Mouse (Mus musculus): ENCODE data around the gene Trak1. TPM values are rescaled to one million over a fixed set of nuclear protein-coding genes. Genes with fewer than 3 reads are reported as not detected.
A peak's percentile ranks its signal among the peaks of the same experiment; 100 is the strongest.

The Trak1 gene
- polyA plus RNA-seq, 1 experiment from 2014 or later: 32.9 TPM

DNA sequence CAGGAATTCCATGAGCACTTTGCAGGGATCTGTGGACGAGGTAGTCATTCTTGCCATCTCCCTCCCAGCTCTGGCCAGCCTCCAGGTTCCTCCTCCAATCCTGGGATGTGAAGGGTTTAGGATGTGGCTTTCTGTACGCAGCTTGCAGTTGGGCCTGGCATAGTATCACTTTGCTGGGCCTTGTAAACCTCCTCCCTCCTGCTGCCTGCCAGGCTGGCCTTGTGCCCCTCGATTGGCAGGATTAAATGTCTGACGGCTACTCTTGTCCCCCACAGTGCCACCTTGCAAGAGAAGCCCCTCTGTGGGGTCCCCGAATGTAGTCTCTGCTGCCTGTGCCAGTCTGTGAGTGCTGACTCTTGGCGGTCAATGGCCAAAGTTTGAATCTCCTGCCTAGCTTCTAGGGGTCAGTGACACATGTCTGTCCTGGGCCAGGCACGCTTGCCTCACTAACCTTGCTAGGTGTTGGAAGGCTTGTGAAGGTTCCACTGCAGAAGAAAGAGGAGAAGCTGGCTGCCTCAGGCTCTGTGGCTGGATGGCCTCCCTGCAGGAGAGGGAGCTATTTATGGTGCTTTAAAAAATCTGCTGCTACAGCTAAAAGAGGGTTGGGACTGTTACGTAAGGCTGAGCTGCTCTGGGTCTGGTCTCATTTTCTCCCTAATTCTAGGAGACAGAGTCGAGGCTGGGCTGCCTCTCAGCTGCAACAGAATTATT lies 58.3 kb downstream of the Trak1 start:
- H3K79me2 ChIP-seq (ENCODE audit: inconsistent target): peaks cover 97% of the 10 kb centered on the region
- H3K36me3 ChIP-seq (ENCODE audit: inconsistent target): no peaks in the 10 kb centered on the region
- no peak overlapping the region for H3K4me3 ChIP-seq (ENCODE audit: inconsistent target)
- peak overlapping the region; percentile 28 for H3K27ac ChIP-seq
- WGBS (ENCODE audit: missing documents): 78% methylated on average over 9 of the region's 9 CpGs

- WGBS (ENCODE audit: missing documents): 91% methylated on average over 5 of the region's 5 CpGs
- Histone ChIP-seq H3K4me3 (ENCODE audit: inconsistent target) (no peak overlapping the region), H3K79me2 (ENCODE audit: inconsistent target) (peaks cover 97% of the 10 kb centered on the region), H3K27ac (no peak overlapping the region), H3K36me3 (ENCODE audit: inconsistent target) (no peaks in the 10 kb centered on the region)
Measured at GRCm38 (mm10) chr9:121357102-121357501, 59.8 kb downstream of the Trak1 start.

DNA sequence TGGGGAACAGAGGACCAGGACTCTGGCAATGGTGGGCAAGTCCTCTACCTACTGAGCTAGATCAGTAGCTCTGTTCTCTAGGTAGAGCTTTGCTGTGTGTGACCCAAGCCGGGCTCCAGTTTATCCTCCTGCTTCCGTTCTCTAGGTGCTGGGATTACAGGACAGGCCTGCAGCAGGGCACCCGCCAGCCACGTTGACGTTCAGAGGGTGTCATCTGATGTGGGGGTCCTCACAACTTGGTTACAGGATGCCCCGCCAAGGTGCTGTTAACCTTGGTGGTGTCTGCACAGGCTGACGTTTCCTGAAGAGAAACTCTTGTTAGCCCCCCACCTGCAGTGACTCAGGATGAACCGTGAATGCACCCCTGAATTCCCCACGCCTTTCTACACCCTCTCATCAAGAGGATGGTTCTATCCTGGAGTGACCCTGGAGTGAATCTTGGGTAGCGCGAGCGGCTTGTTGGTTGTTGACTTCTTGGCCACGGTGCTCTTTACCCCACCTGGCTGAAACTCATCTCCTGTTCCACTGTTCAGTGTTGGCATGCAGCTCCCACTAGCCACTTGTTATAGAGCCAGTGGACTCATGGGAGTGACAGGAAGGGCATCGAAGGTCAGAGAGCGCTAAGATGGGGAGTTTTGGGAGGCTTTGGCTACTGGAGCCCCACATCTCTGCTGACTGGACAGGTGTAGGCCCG lies 60.4 kb downstream of the Trak1 start:
- H3K79me2 ChIP-seq (ENCODE audit: inconsistent target): peaks cover 97% of the 10 kb centered on the region
- H3K36me3 ChIP-seq (ENCODE audit: inconsistent target): no peaks in the 10 kb centered on the region
- H3K27ac ChIP-seq: no peak overlapping the region
- WGBS (ENCODE audit: missing documents): 93% methylated on average over 16 of the region's 16 CpGs
- no peak overlapping the region for H3K4me3 ChIP-seq (ENCODE audit: inconsistent target)

- Histone ChIP-seq H3K36me3 (ENCODE audit: inconsistent target) (no peaks in the 10 kb centered on the region), H3K27ac (no peak overlapping the region), H3K79me2 (ENCODE audit: inconsistent target) (peaks cover 97% of the 10 kb centered on the region), H3K4me3 (ENCODE audit: inconsistent target) (no peak overlapping the region)
- 90% methylated on average over 8 of the region's 8 CpGs for WGBS (ENCODE audit: missing documents)
Measured at GRCm38 (mm10) chr9:121358418-121358817, 61.1 kb downstream of the Trak1 start.

GRCm38 (mm10) chr9:121359266-121359972 lies 62.1 kb downstream of the Trak1 start:
- H3K79me2 ChIP-seq (ENCODE audit: inconsistent target): peaks cover 97% of the 10 kb centered on the region
- peaks cover 4% of the 10 kb centered on the region for H3K36me3 ChIP-seq (ENCODE audit: inconsistent target)
- no peak overlapping the region for H3K27ac ChIP-seq
- no peak overlapping the region for H3K4me3 ChIP-seq (ENCODE audit: inconsistent target)
- 76% methylated on average over 3 of the region's 3 CpGs for WGBS (ENCODE audit: missing documents)

DNA sequence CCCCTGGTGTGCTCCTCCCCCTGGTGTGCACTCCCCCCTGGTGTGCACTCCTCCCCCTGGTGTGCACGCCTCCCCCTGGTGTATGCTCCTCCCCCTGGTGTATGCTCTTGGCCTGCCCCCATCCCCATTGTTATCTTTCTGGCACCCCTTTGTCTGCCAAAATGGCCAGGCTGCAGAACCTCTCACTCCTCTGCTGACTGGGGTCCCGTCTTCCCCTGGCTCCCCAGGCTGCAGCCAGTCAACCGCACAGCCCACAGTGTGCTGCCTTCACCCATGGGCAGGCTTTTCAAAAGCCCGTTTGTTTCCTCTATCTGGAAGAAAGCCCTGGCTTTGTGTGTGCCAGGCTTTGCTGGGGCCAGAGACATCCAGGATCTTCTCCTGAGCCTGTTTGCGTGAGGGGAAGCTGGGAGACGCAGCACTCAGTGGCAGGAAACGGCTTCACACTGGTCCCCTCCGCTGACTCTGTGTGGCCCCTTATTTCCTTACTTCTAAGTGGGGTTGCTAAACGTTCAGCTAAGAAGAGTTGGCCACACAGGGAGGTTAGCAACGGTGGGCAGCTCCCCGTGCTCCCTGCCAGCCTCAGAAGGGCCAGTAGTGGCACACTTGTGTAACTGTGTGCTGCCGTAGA lies 63.1 kb downstream of the Trak1 start:
- WGBS (ENCODE audit: missing documents): 14% methylated on average over 12 of the region's 12 CpGs
- peak overlapping the region; percentile 33 for H3K27ac ChIP-seq

DNA sequence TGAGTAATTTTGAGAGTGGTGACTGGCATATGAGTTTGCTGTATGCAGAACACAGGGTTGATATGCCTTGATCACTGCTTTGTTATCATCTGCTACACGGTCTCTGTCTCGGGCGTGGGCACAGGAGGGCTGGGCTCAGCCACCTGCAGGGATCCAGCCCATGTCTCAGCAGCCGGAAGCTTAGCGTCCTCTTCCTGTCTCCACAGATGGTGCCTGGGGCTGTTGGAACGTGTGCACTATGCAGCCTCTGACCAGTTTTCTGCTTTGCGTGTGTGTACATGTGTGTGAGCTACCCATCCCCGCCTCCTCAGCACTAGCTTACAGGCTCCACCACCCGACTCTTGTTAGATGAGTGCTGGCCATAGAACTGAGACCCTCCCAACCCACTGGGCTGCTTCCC lies 63.7 kb downstream of the Trak1 start:
- H3K4me3 ChIP-seq (ENCODE audit: inconsistent target): no peak overlapping the region
- H3K36me3 ChIP-seq (ENCODE audit: inconsistent target): peaks cover 8% of the 10 kb centered on the region
- peaks cover 84% of the 10 kb centered on the region for H3K79me2 ChIP-seq (ENCODE audit: inconsistent target)
- H3K27ac ChIP-seq: peak overlapping the region; percentile 33
- 17% methylated on average over 9 of the region's 9 CpGs for WGBS (ENCODE audit: missing documents)

More for the DNA sequence above, 63.1 kb downstream of the Trak1 start:
- no peak overlapping the region for H3K4me3 ChIP-seq (ENCODE audit: inconsistent target)
- peaks cover 90% of the 10 kb centered on the region for H3K79me2 ChIP-seq (ENCODE audit: inconsistent target)
- H3K36me3 ChIP-seq (ENCODE audit: inconsistent target): peaks cover 8% of the 10 kb centered on the region

DNA sequence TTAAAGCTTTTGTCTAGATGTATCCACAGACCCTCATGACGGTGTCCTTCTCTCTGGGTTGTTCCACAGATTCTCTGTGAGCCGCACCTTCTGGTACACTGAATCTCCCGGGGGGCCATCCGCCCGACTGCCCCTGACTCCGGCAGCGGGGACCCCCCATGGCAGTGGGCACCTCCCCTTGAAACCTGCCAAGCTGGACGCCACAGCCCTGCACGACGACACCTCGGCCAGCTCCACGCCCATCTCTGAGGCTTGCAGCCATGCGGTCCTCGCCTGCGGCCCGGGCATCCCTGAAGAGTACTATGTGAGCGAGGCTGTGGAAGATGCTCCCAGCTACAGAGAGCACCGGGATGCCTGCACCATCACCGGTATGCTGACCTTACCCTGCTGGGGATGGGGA lies 66.6 kb downstream of the Trak1 start:
- WGBS (ENCODE audit: missing documents): 95% methylated on average over 19 of the region's 19 CpGs
- H3K79me2 ChIP-seq (ENCODE audit: inconsistent target): peaks cover 69% of the 10 kb centered on the region
- H3K36me3 ChIP-seq (ENCODE audit: inconsistent target): peaks cover 8% of the 10 kb centered on the region
- H3K27ac ChIP-seq: no peak overlapping the region
- no peak overlapping the region for H3K4me3 ChIP-seq (ENCODE audit: inconsistent target)

GRCm38 (mm10) chr9:121366135-121366863 lies 69.0 kb downstream of the Trak1 start:
- 93% methylated on average over 18 of the region's 18 CpGs for WGBS (ENCODE audit: missing documents)
- H3K27ac ChIP-seq: no peak overlapping the region
- no peak overlapping the region for H3K4me3 ChIP-seq (ENCODE audit: inconsistent target)
- peaks cover 67% of the 10 kb centered on the region for H3K79me2 ChIP-seq (ENCODE audit: inconsistent target)
- H3K36me3 ChIP-seq (ENCODE audit: inconsistent target): peaks cover 8% of the 10 kb centered on the region

DNA sequence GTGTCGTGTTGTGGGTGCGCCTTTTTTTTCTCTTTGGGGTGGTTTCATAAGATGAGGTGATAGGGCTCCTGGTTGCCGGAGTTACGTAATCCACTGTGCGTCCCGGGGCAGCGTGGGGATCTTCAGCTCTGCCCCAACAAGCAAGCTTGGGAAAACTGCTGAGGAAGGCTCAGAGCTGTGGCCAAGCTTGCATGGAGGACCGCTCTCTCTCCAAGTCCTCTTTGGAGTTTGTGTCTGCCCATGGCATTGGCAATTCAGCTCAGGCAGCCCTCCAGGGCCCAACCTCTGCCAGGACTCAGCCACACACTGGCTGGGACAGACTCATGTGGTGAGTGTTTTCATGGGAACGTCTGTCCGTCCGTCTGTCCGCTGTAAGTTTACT lies 69.6 kb downstream of the Trak1 start:
- WGBS (ENCODE audit: missing documents): 66% methylated on average over 12 of the region's 12 CpGs
- Histone ChIP-seq H3K27ac (no peak overlapping the region), H3K36me3 (ENCODE audit: inconsistent target) (peaks cover 8% of the 10 kb centered on the region), H3K4me3 (ENCODE audit: inconsistent target) (no peak overlapping the region), H3K79me2 (ENCODE audit: inconsistent target) (peaks cover 64% of the 10 kb centered on the region)

GRCm38 (mm10) chr9:121369573-121369972 lies 72.3 kb downstream of the Trak1 start:
- Histone ChIP-seq H3K79me2 (ENCODE audit: inconsistent target) (peaks cover 59% of the 10 kb centered on the region), H3K4me3 (ENCODE audit: inconsistent target) (no peak overlapping the region), H3K27ac (no peak overlapping the region), H3K36me3 (ENCODE audit: inconsistent target) (peaks cover 3% of the 10 kb centered on the region; the same call in 1 of the 2 replicates)
- 96% methylated on average over 6 of the region's 6 CpGs for WGBS (ENCODE audit: missing documents)

DNA sequence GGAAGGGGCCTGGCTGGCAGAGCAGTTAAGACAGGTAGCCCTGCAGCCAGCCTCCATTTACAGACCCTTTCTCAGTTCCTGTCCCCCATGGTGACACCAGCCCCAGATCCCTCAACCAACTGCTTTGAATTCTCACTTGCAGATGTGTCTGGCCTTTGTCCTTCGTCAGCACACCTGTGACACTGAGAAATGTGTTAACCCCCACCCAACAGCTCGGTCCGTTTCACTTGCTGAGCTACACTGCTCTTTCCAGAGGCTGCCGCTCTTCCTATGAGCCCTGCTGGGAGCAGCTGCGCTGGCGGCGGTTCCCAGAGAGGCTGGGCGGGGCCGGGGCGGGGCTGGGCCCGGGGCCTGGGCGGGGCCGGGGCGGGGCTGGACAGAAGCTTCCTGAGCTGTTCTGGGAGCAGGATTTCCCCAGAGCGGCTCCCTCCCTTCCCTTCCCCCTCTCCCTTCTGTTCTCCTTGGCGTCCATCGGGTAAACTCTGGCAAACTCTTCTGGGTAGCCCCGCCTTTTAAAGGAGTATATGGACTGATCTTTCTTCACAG lies 74.1 kb downstream of the Trak1 start:
- 3% methylated on average over 18 of the region's 18 CpGs for WGBS (ENCODE audit: missing documents)
- no peaks in the 10 kb centered on the region for H3K36me3 ChIP-seq (ENCODE audit: inconsistent target)
- no peak overlapping the region for H3K4me3 ChIP-seq (ENCODE audit: inconsistent target)
- H3K27ac ChIP-seq: peak overlapping the region; percentile 42
- peaks cover 76% of the 10 kb centered on the region for H3K79me2 ChIP-seq (ENCODE audit: inconsistent target)

GRCm38 (mm10) chr9:121371946-121372646 lies 74.8 kb downstream of the Trak1 start:
- Histone ChIP-seq H3K4me3 (ENCODE audit: inconsistent target) (no peak overlapping the region), H3K36me3 (ENCODE audit: inconsistent target) (no peaks in the 10 kb centered on the region), H3K79me2 (ENCODE audit: inconsistent target) (peaks cover 82% of the 10 kb centered on the region), H3K27ac (peak overlapping the region; percentile 42)
- 44% methylated on average over 11 of the region's 13 CpGs for WGBS (ENCODE audit: missing documents)

All from macrophage (primary cell).